Mouse (Mus musculus) adrenal gland, postnatal 36 days (tissue): ENCODE data around the gene 1110025L11Rik. TPM values are rescaled to one million over a fixed set of nuclear protein-coding genes. Genes with fewer than 3 reads are reported as not detected.
A peak's percentile ranks its signal among the peaks of the same experiment; 100 is the strongest.
"Not testable (repeated sequence)": the region's sequence is repeated elsewhere in the genome, so short reads cannot be mapped to it uniquely, and the experiment has no call there.

Experiments used
- DNase-seq, 2 experiments: peaks; one replicate each; pipeline ENCODE4 v3.0.0; 2021; ENCODE audit warnings: mixed read lengths in 1 of 2
- long read RNA-seq, 2 experiments: library from polyadenylated mRNA; stranded (forward); transcript quantifications; one replicate each; pipeline ENCODE4 v2.0.0; 2021; ENCODE audit warnings: borderline sequencing depth in 2 of 2
- total RNA-seq, 2 experiments: library from RNA; stranded (reverse); gene quantifications; 2 replicates each; pipeline ENCODE4 v1.2.3; 2021

The 1110025L11Rik gene
- not detected for total RNA-seq
- long read RNA-seq, experiment 1, result 0 reads
- long read RNA-seq, experiment 2, result 0 reads

- not testable (repeated sequence) for DNase-seq
Observed at GRCm38 (mm10) chr16:89063902-89064301, at the start of gene 1110025L11Rik. Gene 1110025L11Rik, minus strand, starts transcription at chr16:89064002.

GRCm38 (mm10) chr16:89071041-89071440 lies 7.2 kb upstream of the 1110025L11Rik start:
- DNase-seq, result peak in 1 of 2 experiments; percentile 7

GRCm38 (mm10) chr16:89047783-89048182 lies 16.0 kb downstream of the 1110025L11Rik start, which contains the start of gene Krtap6-5:
Gene Krtap6-5, minus strand, starts transcription at chr16:89047883.
- DNase-seq, result no peak

GRCm38 (mm10) chr16:89041372-89041771 lies 22.4 kb downstream of the 1110025L11Rik start, which contains the start of gene Gm10228:
Gene Gm10228, minus strand, starts transcription at chr16:89041472.
- not testable (repeated sequence) for DNase-seq

GRCm38 (mm10) chr16:89031399-89031798 lies 32.4 kb downstream of the 1110025L11Rik start, which contains the start of gene Krtap6-1:
Gene Krtap6-1, plus strand, starts transcription at chr16:89031699.
- not testable (repeated sequence) for DNase-seq

- DNase-seq, result not testable (repeated sequence)
Observed at GRCm38 (mm10) chr16:89014984-89015383, 48.8 kb downstream of the 1110025L11Rik start, which contains the start of gene Gm10229. Gene Gm10229, plus strand, starts transcription at chr16:89015284.

- no peak for DNase-seq
Observed at GRCm38 (mm10) chr16:89013973-89014372, 49.8 kb downstream of the 1110025L11Rik start.

Other genes with a start within 250 kb of the 1110025L11Rik start
- gene Krtap15, start 243.8 kb downstream of the 1110025L11Rik start, total RNA-seq, result not detected
- gene Krtap14, start 237.9 kb downstream of the 1110025L11Rik start, total RNA-seq, result not detected
- gene Krtap19-1, start 194.6 kb downstream of the 1110025L11Rik start, total RNA-seq, result not detected
- gene Krtap19-2, start 189.7 kb downstream of the 1110025L11Rik start, total RNA-seq, result not detected
- gene Krtap19-3, start 186.0 kb downstream of the 1110025L11Rik start, total RNA-seq, result not detected
- gene Krtap19-4, start 178.9 kb downstream of the 1110025L11Rik start, total RNA-seq, result not detected
- not detected for gene Krtap19-5, start 167.5 kb downstream of the 1110025L11Rik start, total RNA-seq
- gene Krtap19-9b, start 131.7 kb downstream of the 1110025L11Rik start, total RNA-seq, result not detected
- not detected for gene Krtap16-3, start 101.1 kb downstream of the 1110025L11Rik start, total RNA-seq
- not detected for gene Krtap22-2, start 53.2 kb downstream of the 1110025L11Rik start, total RNA-seq
- not detected for gene Gm10229, start 48.7 kb downstream of the 1110025L11Rik start, total RNA-seq
- not detected for gene Krtap6-1, start 32.3 kb downstream of the 1110025L11Rik start, total RNA-seq
- gene Gm10228, start 22.5 kb downstream of the 1110025L11Rik start, total RNA-seq, result not detected
- gene Krtap6-5, start 16.1 kb downstream of the 1110025L11Rik start, total RNA-seq, result not detected
- not detected for gene Krtap6-3, start 20.0 kb upstream of the 1110025L11Rik start, total RNA-seq
- not detected for gene Gm6358, start 76.8 kb upstream of the 1110025L11Rik start, total RNA-seq
- not detected for gene Gm10061, start 87.1 kb upstream of the 1110025L11Rik start, total RNA-seq
- not detected for gene Gm9789, start 94.0 kb upstream of the 1110025L11Rik start, total RNA-seq
- gene Gm7735, start 105.5 kb upstream of the 1110025L11Rik start, total RNA-seq, result not detected
- gene 1110057P08Rik, start 110.7 kb upstream of the 1110025L11Rik start, total RNA-seq, result not detected
- gene Krtap20-2, start 141.9 kb upstream of the 1110025L11Rik start, total RNA-seq, result not detected